Mouse (Mus musculus) intestine, embryonic 14.5 days (tissue): ENCODE measurements around the gene Notch3. TPM values are rescaled to one million over a fixed set of nuclear protein-coding genes. Genes with fewer than 3 reads are reported as not detected.
"Not testable (repeated sequence)": the region's sequence is repeated elsewhere in the genome, so short reads cannot be mapped to it uniquely, and the experiment has no call there.

Experiments
- ATAC-seq: fragments of 200-750 bp; cut with Nextera tagmentation; replicated peaks from 2 replicates; pipeline ENCODE4 v1.8.0; 2017; ENCODE audit warnings: low read depth, moderate number of reproducible peaks, moderate TSS enrichment, moderate library complexity; ENCODE audit not compliant: low FRiP score, low TSS enrichment
- DNase-seq: peaks from one replicate; pipeline ENCODE4 v3.0.0-alpha.2; 2018; ENCODE audit warnings: low spot score
- H3K27ac ChIP-seq: fragments of 300-500 bp; sonication (generic); 2 replicates; pipeline ENCODE4 v1.5.1; 2014; ENCODE audit warnings: low read depth, mild to moderate bottlenecking, control low read depth
- H3K27me3 ChIP-seq: fragments of 300-500 bp; sonication (generic); replicated peaks from 2 replicates; pipeline ENCODE4 v1.6.1; 2014; ENCODE audit warnings: low read length, control low read depth; ENCODE audit not compliant: control insufficient read depth, insufficient read depth
- H3K36me3 ChIP-seq: fragments of 300-500 bp; sonication (generic); 2 replicates; pipeline ENCODE4 v1.6.1; 2014; ENCODE audit warnings: low read length, control low read depth; ENCODE audit not compliant: control insufficient read depth, insufficient read depth
- H3K4me1 ChIP-seq: fragments of 300-500 bp; sonication (generic); replicated peaks from 2 replicates; pipeline ENCODE4 v1.6.1; 2014; ENCODE audit warnings: low read length, control low read depth, mixed read lengths; ENCODE audit not compliant: control insufficient read depth, insufficient read depth
- H3K4me2 ChIP-seq: fragments of 300-500 bp; sonication (generic); 2 replicates; pipeline ENCODE4 v1.6.1; 2014; ENCODE audit warnings: low read length
- H3K4me3 ChIP-seq: fragments of 300-500 bp; sonication (generic); 2 replicates; pipeline ENCODE4 v1.5.1; 2014; ENCODE audit warnings: low read depth, low read length, control low read depth, mixed read lengths
- H3K9ac ChIP-seq: fragments of 300-500 bp; sonication (generic); 2 replicates; pipeline ENCODE4 v1.6.1; 2014; ENCODE audit warnings: mild to moderate bottlenecking, low read length
- H3K9me3 ChIP-seq: fragments of 300-500 bp; sonication (generic); 2 replicates; pipeline ENCODE4 v1.6.1; 2016; ENCODE audit warnings: low read length, control low read depth; ENCODE audit not compliant: control insufficient read depth
- WGBS: fragments of 180-500 bp; shearing (Covaris S2); extraction: QIAGEN DNeasy Blood & Tissue Kit; methylation state at CpG from one replicate; pipeline ENCODE4 v1.1.7; 2014; 5-methylcytosine and 5-hydroxymethylcytosine counted together
- polyA plus RNA-seq: library from polyadenylated mRNA; unstranded; fragments of >200 nt; fragmentation: Nextera tagmentation; extraction: Ambion mirVana; gene quantifications from 2 replicates; pipeline ENCODE4 v1.2.1, GENCODE M21; 2014

Gene Notch3
- polyA plus RNA-seq, 1 experiment from 2014 or later: 13.3 TPM

GRCm38 (mm10) chr17:32110980-32111780 lies 55.5 kb downstream of the Notch3 start:
- H3K4me2 ChIP-seq: no peak overlapping the region
- no peak overlapping the region for H3K27ac ChIP-seq
- no peak overlapping the region for H3K4me3 ChIP-seq
- H3K36me3 ChIP-seq: no peaks in the 10 kb centered on the region
- WGBS: 74% methylated on average over 10 of the region's 10 CpGs
- H3K9me3 ChIP-seq: no peaks in the 10 kb centered on the region
- H3K9ac ChIP-seq: no peak overlapping the region
- no peak for DNase-seq
- H3K27me3 ChIP-seq: no peaks in the 10 kb centered on the region
- no peak for ATAC-seq
- peaks cover 6% of the 10 kb centered on the region; the same call in 1 of the 2 replicates for H3K4me1 ChIP-seq

GRCm38 (mm10) chr17:32110424-32110823 lies 56.2 kb downstream of the Notch3 start:
- Histone ChIP-seq H3K27ac (no peak overlapping the region), H3K36me3 (no peaks in the 10 kb centered on the region), H3K4me3 (no peak overlapping the region), H3K4me2 (no peak overlapping the region), H3K9ac (no peak overlapping the region), H3K27me3 (no peaks in the 10 kb centered on the region), H3K4me1 (peaks cover 6% of the 10 kb centered on the region; the same call in 1 of the 2 replicates), H3K9me3 (no peaks in the 10 kb centered on the region)
- 64% methylated on average over 2 of the region's 2 CpGs for WGBS
- no peak for DNase-seq
- no peak for ATAC-seq

- 68% methylated on average over 6 of the region's 6 CpGs for WGBS
- H3K27ac ChIP-seq: no peak overlapping the region
- no peak for ATAC-seq
Measured at GRCm38 (mm10) chr17:32109201-32109940, 57.3 kb downstream of the Notch3 start.

GRCm38 (mm10) chr17:32108320-32109011 lies 58.2 kb downstream of the Notch3 start:
- not testable (repeated sequence) for H3K9me3 ChIP-seq, ATAC-seq
- WGBS: 62% methylated on average over 5 of the region's 5 CpGs

More at GRCm38 (mm10) chr17:32109201-32109940, 57.3 kb downstream of the Notch3 start:
- peaks cover 5% of the 10 kb centered on the region; the same call in 1 of the 2 replicates for H3K4me1 ChIP-seq
- no peak overlapping the region for H3K4me3 ChIP-seq
- no peak for DNase-seq
- no peaks in the 10 kb centered on the region for H3K27me3 ChIP-seq
- H3K9ac ChIP-seq: no peak overlapping the region
- H3K9me3 ChIP-seq: no peaks in the 10 kb centered on the region
- no peaks in the 10 kb centered on the region for H3K36me3 ChIP-seq
- H3K4me2 ChIP-seq: no peak overlapping the region

GRCm38 (mm10) chr17:32107877-32108276 lies 58.8 kb downstream of the Notch3 start:
- no peak overlapping the region for H3K4me2 ChIP-seq
- H3K4me1 ChIP-seq: no peaks in the 10 kb centered on the region
- H3K27me3 ChIP-seq: no peaks in the 10 kb centered on the region
- H3K4me3 ChIP-seq: no peak overlapping the region
- no peak overlapping the region for H3K9ac ChIP-seq
- H3K9me3 ChIP-seq: no peaks in the 10 kb centered on the region
- no peaks in the 10 kb centered on the region for H3K36me3 ChIP-seq
- ATAC-seq (no peak), DNase-seq (no peak)
- WGBS: 65% methylated on average over 5 of the region's 5 CpGs
- no peak overlapping the region for H3K27ac ChIP-seq

More at GRCm38 (mm10) chr17:32108320-32109011, 58.2 kb downstream of the Notch3 start:
- not testable (repeated sequence) for H3K36me3 ChIP-seq, H3K27me3 ChIP-seq, H3K4me2 ChIP-seq, H3K4me1 ChIP-seq, H3K27ac ChIP-seq, H3K9ac ChIP-seq, DNase-seq, H3K4me3 ChIP-seq

GRCm38 (mm10) chr17:32106358-32106757 lies 60.3 kb downstream of the Notch3 start:
- no peak for ATAC-seq
- no peak overlapping the region for H3K27ac ChIP-seq
- no peak overlapping the region for H3K4me3 ChIP-seq
- no peaks in the 10 kb centered on the region for H3K9me3 ChIP-seq
- H3K27me3 ChIP-seq: peaks cover 2% of the 10 kb centered on the region; the same call in 1 of the 2 replicates
- H3K9ac ChIP-seq: no peak overlapping the region
- WGBS: 47% methylated on average over 2 of the region's 2 CpGs
- no peak for DNase-seq
- H3K4me1 ChIP-seq: no peaks in the 10 kb centered on the region
- H3K4me2 ChIP-seq: no peak overlapping the region
- no peaks in the 10 kb centered on the region for H3K36me3 ChIP-seq

GRCm38 (mm10) chr17:32103054-32103453 lies 63.6 kb downstream of the Notch3 start:
- no peak for ATAC-seq
- Histone ChIP-seq H3K27me3 (peaks cover 14% of the 10 kb centered on the region), H3K4me2 (no peak overlapping the region), H3K9me3 (no peaks in the 10 kb centered on the region), H3K4me1 (0 out of 2 replicates have a peak, but pooled peaks cover 4% of the 10 kb centered on the region), H3K36me3 (no peaks in the 10 kb centered on the region), H3K4me3 (no peak overlapping the region), H3K27ac (no peak overlapping the region), H3K9ac (no peak overlapping the region)
- no peak for DNase-seq
- 14% methylated on average over 4 of the region's 4 CpGs for WGBS

- 2% methylated on average over 44 of the region's 44 CpGs for WGBS
- peak overlapping the region; percentile 44 for H3K4me3 ChIP-seq
Measured at GRCm38 (mm10) chr17:32099943-32100586, 66.6 kb downstream of the Notch3 start.

More at GRCm38 (mm10) chr17:32099943-32100586, 66.6 kb downstream of the Notch3 start:
- H3K9ac ChIP-seq: peak overlapping the region; percentile 48
- H3K4me1 ChIP-seq: 0 out of 2 replicates have a peak, but pooled peaks cover 4% of the 10 kb centered on the region
- H3K27ac ChIP-seq: no peak overlapping the region
- peaks cover 14% of the 10 kb centered on the region for H3K27me3 ChIP-seq
- ATAC-seq: peak; percentile 92
- H3K9me3 ChIP-seq: no peaks in the 10 kb centered on the region
- peak overlapping the region; percentile 93 for H3K4me2 ChIP-seq
- no peaks in the 10 kb centered on the region for H3K36me3 ChIP-seq
- peak; percentile 80 for DNase-seq
